Mouse (Mus musculus): Measurements from ENCODE around the gene Mocs1.

DNA sequence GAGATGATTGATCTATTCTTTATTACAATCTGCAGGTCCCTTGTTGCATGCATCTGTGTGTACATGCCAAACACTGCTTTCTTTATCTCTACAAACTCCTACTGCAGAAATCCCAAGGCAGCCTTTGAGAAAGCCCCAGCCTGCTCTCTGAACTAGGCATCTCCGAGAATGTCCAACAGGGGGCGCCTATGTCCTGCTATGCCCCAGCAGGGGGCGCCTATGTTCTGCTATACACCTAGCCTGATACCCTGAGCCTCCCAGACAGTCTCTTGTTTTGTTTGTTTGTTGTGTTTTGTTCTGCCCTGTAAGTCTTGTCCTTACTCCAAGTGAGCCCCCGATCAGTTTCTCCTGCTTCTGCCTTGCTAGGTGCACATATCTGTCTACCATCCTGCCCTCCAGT, 40.1 kb downstream of the Mocs1 start:
- TF ChIP-seq CTCF (conservative IDR thresholded peaks at IDR 0.05; ENCODE audit: low read length) (peak; percentile 63), NANOG (IDR thresholded peaks at IDR 0.05; ENCODE audit: borderline replicate concordance, low read length) (no peak)
